Mouse (Mus musculus) forebrain, embryonic 14.5 days (tissue): ENCODE measurements around the gene Erf. TPM values are rescaled to one million over a fixed set of nuclear protein-coding genes. Genes with fewer than 3 reads are reported as not detected.

Source experiments
- ATAC-seq: fragments of 200-750 bp; cut with Nextera tagmentation; 2 replicates; pipeline ENCODE4 v1.8.0; 2017; ENCODE audit warnings: mild to moderate bottlenecking, moderate library complexity
- DNase-seq: peaks from one replicate; pipeline ENCODE4 v3.0.0-alpha.2; 2015; ENCODE audit warnings: low spot score
- H3K27ac ChIP-seq: fragments of 300-500 bp; sonication (generic); 2 replicates; pipeline ENCODE4 v1.5.1; 2014; ENCODE audit warnings: low read depth, mild to moderate bottlenecking, control low read depth, low read length, moderate library complexity
- H3K27me3 ChIP-seq: fragments of 300-500 bp; sonication (generic); replicated peaks from 2 replicates; pipeline ENCODE4 v1.6.1; 2014; ENCODE audit warnings: low read length, control low read depth, mixed read lengths; ENCODE audit not compliant: control insufficient read depth, insufficient read depth
- H3K36me3 ChIP-seq: fragments of 300-500 bp; sonication (generic); 2 replicates; pipeline ENCODE4 v1.6.1; 2014; ENCODE audit warnings: low read length, control low read depth; ENCODE audit not compliant: control insufficient read depth, insufficient read depth
- H3K4me1 ChIP-seq: fragments of 300-500 bp; sonication (generic); 2 replicates; pipeline ENCODE4 v1.6.1; 2014; ENCODE audit warnings: antibody characterized with exemption, low read length, control low read depth; ENCODE audit not compliant: control insufficient read depth, insufficient read depth
- H3K4me2 ChIP-seq: fragments of 300-500 bp; sonication (generic); 2 replicates; pipeline ENCODE4 v1.6.1; 2014; ENCODE audit warnings: mild to moderate bottlenecking, control low read depth, low read length
- H3K4me3 ChIP-seq: fragments of 300-500 bp; sonication (generic); 2 replicates; pipeline ENCODE4 v1.5.1; 2014; ENCODE audit warnings: low read depth, low read length, control low read depth
- H3K9ac ChIP-seq: fragments of 300-500 bp; sonication (generic); 2 replicates; pipeline ENCODE4 v1.6.1; 2014; ENCODE audit warnings: mild to moderate bottlenecking, low read length, control low read depth, moderate library complexity
- H3K9me3 ChIP-seq: fragments of 300-500 bp; sonication (generic); replicated peaks from 2 replicates; pipeline ENCODE4 v1.6.1; 2016; ENCODE audit warnings: low read length, control low read depth, mixed read lengths; ENCODE audit not compliant: control insufficient read depth
- WGBS: fragments of 180-500 bp; shearing (Covaris S2); extraction: QIAGEN DNeasy Blood & Tissue Kit; methylation state at CpG from one replicate; pipeline ENCODE4 v1.1.7; 2014; 5-methylcytosine and 5-hydroxymethylcytosine counted together
- polyA plus RNA-seq: library from polyadenylated mRNA; unstranded; fragments of >200 nt; fragmentation: Nextera tagmentation; extraction: Ambion mirVana; gene quantifications from 2 replicates; pipeline ENCODE4 v1.2.1, GENCODE M21; 2014

Gene Erf
- polyA plus RNA-seq, 1 experiment from 2014 or later = 8.2 TPM

DNA sequence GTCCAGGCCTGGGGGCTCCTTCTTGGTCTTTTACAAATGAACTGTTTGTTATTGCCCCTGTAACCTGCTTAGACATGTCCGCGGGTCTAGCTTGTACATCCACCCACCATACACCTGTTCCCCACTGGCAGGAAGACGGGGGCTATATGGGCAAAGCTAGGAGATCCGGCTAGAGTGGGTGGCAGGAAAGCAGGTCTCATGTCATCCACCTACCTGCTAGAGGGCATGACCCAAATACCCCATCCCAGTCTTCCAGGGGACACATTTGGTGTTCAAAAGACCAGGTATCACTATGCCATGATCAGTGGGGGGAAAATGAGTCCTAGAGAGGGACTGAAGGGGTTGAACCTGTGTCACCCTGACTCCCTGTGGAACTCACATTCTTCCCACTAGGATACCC is 26.8 kb upstream of the Erf start:
- Histone ChIP-seq H3K9ac (peak overlapping the region; percentile 83), H3K27me3 (no peaks in the 10 kb centered on the region), H3K27ac (peak overlapping the region; percentile 99; the same call in 1 of the 2 replicates), H3K4me3 (peak overlapping the region; percentile 55; the same call in 1 of the 2 replicates), H3K4me1 (peaks cover 32% of the 10 kb centered on the region), H3K9me3 (no peaks in the 10 kb centered on the region), H3K4me2 (peak overlapping the region; percentile 89), H3K36me3 (peaks cover 23% of the 10 kb centered on the region)
- ATAC-seq (no peak), DNase-seq (no peak)
- 95% methylated on average over 4 of the region's 4 CpGs for WGBS

DNA sequence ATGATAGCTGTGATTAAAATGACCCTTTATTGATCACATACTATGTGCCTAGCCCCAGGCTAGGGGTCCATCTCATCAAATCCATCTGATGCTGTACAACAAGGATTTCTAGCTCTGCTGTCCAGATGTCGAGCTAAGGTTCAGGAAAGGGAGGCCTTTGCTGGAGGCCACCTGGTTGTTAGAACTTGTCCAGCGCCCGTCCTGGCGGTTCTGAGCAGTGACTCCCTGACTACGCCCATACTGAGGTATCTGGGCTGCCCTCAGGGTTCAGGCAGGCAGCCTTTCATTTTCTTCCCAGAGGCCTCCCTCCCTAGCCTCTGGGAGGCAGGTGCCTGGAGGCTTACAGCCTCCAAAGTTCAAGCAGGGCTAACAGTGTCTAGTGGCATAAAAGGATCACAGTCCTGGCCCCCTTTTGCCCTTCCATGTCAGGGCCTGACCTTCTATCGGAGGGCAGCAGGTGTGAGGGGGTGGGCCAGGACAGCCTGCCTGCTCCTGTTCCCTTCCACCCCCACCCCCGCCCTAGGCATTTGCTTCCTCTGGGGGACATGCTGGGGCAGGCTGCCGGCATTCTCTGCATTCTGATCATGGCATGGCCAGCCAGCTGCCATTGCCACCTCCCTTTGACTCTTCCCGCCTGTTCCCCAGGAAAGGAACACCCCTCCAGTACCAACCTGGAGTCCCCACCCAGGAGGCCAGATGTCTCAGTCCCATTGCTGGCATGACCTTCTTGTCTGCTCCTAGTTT is 25.2 kb upstream of the Erf start:
- H3K9ac ChIP-seq = peak overlapping the region; percentile 29

DNA sequence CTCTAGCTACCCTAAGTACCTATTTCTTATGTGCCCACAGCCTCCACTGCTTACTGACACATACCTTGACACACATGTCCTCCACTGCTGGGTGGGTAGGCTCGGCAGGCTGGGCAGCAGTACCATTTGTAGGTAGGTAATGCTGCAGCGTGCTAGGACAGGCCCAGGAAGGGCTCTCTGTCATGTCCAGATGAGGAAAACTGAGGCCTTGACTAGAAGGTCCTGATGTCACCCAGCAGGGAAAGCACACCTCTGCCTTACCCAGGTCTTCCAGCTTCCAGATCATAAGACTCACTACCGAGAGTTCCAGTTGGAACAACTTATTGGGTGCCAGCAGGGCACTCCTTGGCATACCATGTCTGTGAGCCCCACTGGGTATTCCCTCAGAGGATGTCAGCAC is 24.4 kb upstream of the Erf start:
- H3K36me3 ChIP-seq = peaks cover 40% of the 10 kb centered on the region
- ATAC-seq (no peak), DNase-seq (no peak)
- peaks cover 16% of the 10 kb centered on the region for H3K4me1 ChIP-seq
- H3K4me2 ChIP-seq = no peak overlapping the region
- no peaks in the 10 kb centered on the region for H3K27me3 ChIP-seq
- 93% methylated on average over 3 of the region's 3 CpGs for WGBS
- no peak overlapping the region for H3K4me3 ChIP-seq
- no peak overlapping the region for H3K27ac ChIP-seq
- H3K9me3 ChIP-seq = no peaks in the 10 kb centered on the region
- H3K9ac ChIP-seq = 0 out of 2 replicates have a peak overlapping the region, but pooled peaks have one; percentile 13

More for the DNA sequence above, 25.2 kb upstream of the Erf start:
- Histone ChIP-seq H3K4me1 (peaks cover 23% of the 10 kb centered on the region), H3K36me3 (peaks cover 40% of the 10 kb centered on the region), H3K27ac (no peak overlapping the region), H3K4me3 (no peak overlapping the region), H3K9me3 (no peaks in the 10 kb centered on the region), H3K4me2 (no peak overlapping the region), H3K27me3 (no peaks in the 10 kb centered on the region)
- DNase-seq (no peak), ATAC-seq (no peak)
- 62% methylated on average over 9 of the region's 9 CpGs for WGBS

DNA sequence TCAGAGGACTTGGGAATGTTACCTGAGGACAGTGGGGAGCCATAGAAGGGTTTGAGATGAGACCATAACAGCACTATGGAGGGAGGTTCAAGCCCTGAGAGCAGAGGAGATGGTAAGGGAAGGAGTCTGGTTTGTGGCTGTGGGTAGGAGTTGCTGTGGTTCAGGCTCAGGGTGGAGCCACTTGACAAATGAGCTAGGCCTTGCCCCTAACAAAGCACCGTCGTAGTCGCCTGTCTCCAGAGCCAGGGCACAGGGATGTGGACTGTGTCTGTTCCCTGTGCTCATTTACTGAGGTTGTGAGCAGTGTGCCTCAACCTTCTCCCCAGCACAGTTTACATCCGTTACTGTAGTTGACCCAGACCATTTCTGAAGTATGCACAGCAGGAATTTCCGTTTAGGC is 24.0 kb upstream of the Erf start:
- H3K9ac ChIP-seq = peak overlapping the region; percentile 13; the same call in 1 of the 2 replicates
- 73% methylated on average over 5 of the region's 5 CpGs for WGBS

DNA sequence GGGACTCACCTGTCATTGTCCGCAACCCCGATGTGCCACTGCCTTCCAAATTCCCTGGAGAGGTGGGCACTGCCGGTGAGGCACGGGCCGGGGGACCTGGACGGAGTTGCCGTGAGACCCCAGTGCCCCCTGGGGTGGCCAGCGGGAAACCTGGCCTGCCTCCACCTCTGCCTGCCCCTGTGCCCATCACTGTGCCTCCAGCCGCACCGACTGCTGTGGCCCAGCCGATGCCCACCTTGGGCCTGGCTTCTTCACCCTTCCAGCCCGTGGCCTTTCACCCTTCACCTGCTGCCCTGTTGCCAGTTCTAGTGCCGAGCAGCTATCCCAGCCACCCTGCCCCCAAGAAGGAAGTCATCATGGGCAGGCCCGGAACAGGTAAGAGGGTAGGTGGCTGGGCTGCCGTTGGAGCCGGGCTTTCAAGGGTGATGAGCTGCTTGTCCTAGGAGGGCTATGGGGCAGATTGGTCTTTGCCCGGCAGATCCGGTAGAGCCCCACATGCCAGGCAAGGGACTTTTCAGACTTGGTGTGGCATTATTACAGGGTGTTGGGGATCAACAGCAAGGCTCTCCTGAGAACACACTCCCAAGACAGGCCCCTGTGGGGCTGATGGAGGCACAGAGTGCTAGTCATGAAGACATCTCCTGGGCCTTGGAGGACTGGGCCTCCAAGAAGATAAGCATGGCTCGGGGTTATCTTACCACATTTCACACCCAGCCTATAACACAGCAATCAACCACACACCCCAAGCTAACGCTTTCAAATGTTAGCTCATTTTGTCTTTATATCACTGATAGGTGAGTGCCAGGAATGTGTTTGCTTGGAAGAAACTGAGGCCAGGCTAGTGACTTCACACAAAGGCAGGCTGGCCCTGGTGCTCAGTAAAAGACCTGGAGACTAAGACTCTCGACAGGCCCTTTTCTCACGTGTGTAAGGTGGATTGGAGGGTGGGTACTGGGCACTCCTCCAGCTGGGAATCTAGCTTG is 23.0 kb upstream of the Erf start:
- DNase-seq (no peak), ATAC-seq (no peak)
- Histone ChIP-seq H3K9me3 (no peaks in the 10 kb centered on the region), H3K27me3 (no peaks in the 10 kb centered on the region), H3K4me3 (no peak overlapping the region), H3K4me2 (no peak overlapping the region), H3K36me3 (peaks cover 40% of the 10 kb centered on the region), H3K9ac (peak overlapping the region; percentile 35; the same call in 1 of the 2 replicates), H3K4me1 (peaks cover 22% of the 10 kb centered on the region), H3K27ac (no peak overlapping the region)
- WGBS = 89% methylated on average over 22 of the region's 22 CpGs

More for the DNA sequence above, 24.0 kb upstream of the Erf start:
- peaks cover 40% of the 10 kb centered on the region for H3K36me3 ChIP-seq
- 0 out of 2 replicates have a peak overlapping the region, but pooled peaks have one; percentile 30 for H3K27ac ChIP-seq
- DNase-seq = no peak
- no peak overlapping the region for H3K4me2 ChIP-seq
- H3K4me3 ChIP-seq = no peak overlapping the region
- no peaks in the 10 kb centered on the region for H3K9me3 ChIP-seq
- no peaks in the 10 kb centered on the region for H3K27me3 ChIP-seq
- peaks cover 14% of the 10 kb centered on the region for H3K4me1 ChIP-seq
- ATAC-seq = no peak

- Histone ChIP-seq H3K9me3 (no peaks in the 10 kb centered on the region), H3K4me1 (peaks cover 18% of the 10 kb centered on the region), H3K27me3 (no peaks in the 10 kb centered on the region), H3K9ac (no peak overlapping the region), H3K4me3 (no peak overlapping the region), H3K36me3 (peaks cover 40% of the 10 kb centered on the region), H3K27ac (no peak overlapping the region), H3K4me2 (no peak overlapping the region)
- ATAC-seq (no peak), DNase-seq (no peak)
- 91% methylated on average over 38 of the region's 38 CpGs for WGBS
These were observed 22.1 kb upstream of the Erf start for GRCm38 (mm10) chr7:25272445-25273258.

DNA sequence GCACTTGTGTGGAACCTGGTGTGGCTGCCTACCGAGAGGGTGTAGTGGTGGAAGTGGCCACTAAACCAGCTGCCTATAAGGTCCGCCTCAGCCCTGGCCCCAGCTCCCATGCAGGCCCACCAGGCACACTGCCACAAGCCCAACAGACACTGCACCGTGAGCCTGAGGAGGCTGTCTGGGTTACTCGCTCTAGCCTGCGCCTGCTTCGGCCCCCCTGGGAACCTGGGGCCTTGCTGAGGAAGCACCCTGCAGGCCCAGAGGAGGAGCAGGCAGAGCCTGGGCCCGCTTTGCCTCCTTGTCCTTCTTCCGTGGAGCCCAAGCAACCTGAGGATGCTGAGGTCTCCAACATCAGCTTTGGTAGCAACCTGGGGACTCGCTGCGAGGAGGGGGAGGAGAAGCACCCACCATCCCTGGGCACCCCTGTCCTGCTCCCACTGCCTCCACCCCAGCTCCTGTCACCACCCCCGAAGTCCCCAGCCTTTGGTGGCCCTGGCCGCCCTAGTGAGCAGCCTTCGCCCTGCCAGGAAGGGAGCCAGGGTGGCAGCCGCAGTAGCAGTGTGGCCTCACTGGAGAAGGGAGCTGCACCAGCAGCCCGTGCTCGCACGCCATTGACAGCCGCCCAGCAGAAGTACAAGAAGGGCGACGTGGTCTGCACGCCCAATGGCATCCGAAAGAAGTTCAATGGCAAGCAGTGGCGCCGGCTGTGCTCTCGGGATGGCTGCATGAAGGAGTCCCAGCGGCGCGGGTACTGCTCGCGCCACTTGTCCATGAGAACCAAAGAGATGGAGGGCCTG is 21.3 kb upstream of the Erf start:
- H3K9ac ChIP-seq = no peak overlapping the region
- no peak overlapping the region for H3K4me3 ChIP-seq
- H3K4me1 ChIP-seq = peaks cover 17% of the 10 kb centered on the region

More for the DNA sequence above, 21.3 kb upstream of the Erf start:
- Histone ChIP-seq H3K36me3 (peaks cover 40% of the 10 kb centered on the region), H3K4me2 (no peak overlapping the region), H3K27me3 (no peaks in the 10 kb centered on the region), H3K9me3 (no peaks in the 10 kb centered on the region), H3K27ac (no peak overlapping the region)
- ATAC-seq (no peak), DNase-seq (no peak)
- WGBS = 89% methylated on average over 30 of the region's 30 CpGs
